Mouse (Mus musculus) brain, embryonic 14.5 days (tissue): Measurements from ENCODE around the gene Sh3rf3.

Source experiments
- CTCF ChIP-seq: fragments of 200-500 bp; IDR thresholded peaks from 2 replicates; pipeline ENCODE4 v1.5.1; 2012; ENCODE audit warnings: inconsistent platforms, mild to moderate bottlenecking, moderate library complexity, borderline replicate concordance; ENCODE audit not compliant: insufficient read depth, insufficient read length; ENCODE audit errors: extremely low read depth
- POLR2A ChIP-seq: fragments of 200-500 bp; IDR thresholded peaks from 2 replicates; pipeline ENCODE4 v1.6.1; 2012; ENCODE audit warnings: mild to moderate bottlenecking, inconsistent platforms, borderline replicate concordance; ENCODE audit not compliant: poor library complexity, insufficient read depth, insufficient read length, severe bottlenecking; ENCODE audit errors: extremely low read depth

DNA sequence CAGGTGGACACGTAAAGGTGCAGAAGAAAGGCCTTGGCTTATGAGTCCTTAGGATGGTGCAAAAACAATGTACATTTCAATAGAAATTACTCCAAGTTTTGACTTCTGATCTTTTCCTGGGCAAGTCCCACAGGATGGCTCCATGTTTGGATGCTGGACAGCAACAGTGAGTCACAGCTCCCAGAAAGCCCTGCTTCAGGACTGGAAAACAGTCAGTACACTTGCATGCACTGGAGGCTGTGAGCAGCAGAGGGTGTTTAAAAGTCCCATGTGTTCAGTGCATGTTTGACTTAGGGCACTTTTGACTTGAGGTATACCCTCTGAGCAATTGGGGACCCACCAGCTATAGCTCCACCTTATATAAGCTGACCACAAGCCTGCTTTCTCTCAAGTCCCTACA lies 56.7 kb downstream of the Sh3rf3 start:
- TF ChIP-seq CTCF (no peak), POLR2A (no peak)
